In the genomic region with DNA sequence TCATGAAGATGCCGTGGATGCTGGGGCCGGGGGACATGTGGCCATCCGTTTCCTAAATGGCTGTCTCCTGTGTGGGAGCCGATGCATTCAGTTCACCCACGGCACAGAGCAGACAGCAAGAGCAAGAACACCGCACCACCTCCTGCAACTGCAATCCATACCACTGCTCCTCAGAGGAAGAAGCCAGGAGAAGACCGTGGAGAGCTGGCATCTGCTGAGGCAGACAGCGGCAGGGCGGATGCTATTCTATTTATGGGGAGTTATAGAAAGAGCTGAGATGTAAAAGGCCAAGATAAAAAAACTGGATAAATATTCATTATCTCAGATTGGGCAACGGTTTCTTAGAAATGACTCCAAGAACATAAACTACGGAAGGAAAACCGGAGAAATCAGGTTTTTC, we compare ENCODE assay signal across 21 mouse cellular contexts. TPM values are rescaled to one million over a fixed set of nuclear protein-coding genes. Genes with fewer than 3 reads are reported as not detected.
DNase-seq lines count a peak whose midpoint lies in the region; ATAC-seq lines count a peak whose summit lies in the region.
"Had no signal": no experiment of that assay in that cellular context is flagged by ENCODE, and none has a peak within 500 bp of the region (broad histone marks: within the 10 kb centered on the region; RNA-seq: fewer than 3 reads in every experiment).

No protein-coding gene starts in this region.

- intact Hi-C loops in left cerebral cortex, postnatal 14 days (cut with DNase I): no loop called here

- no peaks in the 10 kb centered on the region for H3K36me3 ChIP-seq in heart, embryonic 11.5 days (ENCODE audit: control insufficient read depth, insufficient read depth, low read length)
- H3K36me3 ChIP-seq: forebrain, embryonic 12.5 days; heart, embryonic 15.5 days; hindbrain, embryonic 15.5 days; intestine, embryonic 15.5 days; kidney, embryonic 15.5 days; limb, embryonic 10.5 days; neural tube, embryonic 15.5 days had no signal

- H3K4me1 ChIP-seq in heart, embryonic 11.5 days (ENCODE audit: control insufficient read depth, insufficient read depth, low read length): 0 out of 2 replicates have a peak, but pooled peaks cover 6% of the 10 kb centered on the region
- H3K4me1 ChIP-seq: hindbrain, embryonic 15.5 days; neural tube, embryonic 15.5 days had no signal

- H3K9me3 ChIP-seq in heart, embryonic 11.5 days (replicated peaks; ENCODE audit: control insufficient read depth, low read length): no peaks in the 10 kb centered on the region
- H3K9me3 ChIP-seq: forebrain, embryonic 12.5 days; heart, embryonic 15.5 days; hindbrain, embryonic 15.5 days; intestine, embryonic 15.5 days; kidney, embryonic 15.5 days; limb, embryonic 10.5 days; neural tube, embryonic 15.5 days had no signal

- no peak overlapping the region for H3K4me3 ChIP-seq in heart, embryonic 11.5 days (ENCODE audit: low read depth, low read length)
- H3K4me3 ChIP-seq: forebrain, embryonic 12.5 days; heart, embryonic 15.5 days; hindbrain, embryonic 15.5 days; intestine, embryonic 15.5 days; kidney, embryonic 15.5 days; limb, embryonic 10.5 days; neural tube, embryonic 15.5 days had no signal

- H3K9ac ChIP-seq in heart, embryonic 11.5 days (ENCODE audit: low read depth, low read length): no peak overlapping the region
- H3K9ac ChIP-seq: forebrain, embryonic 12.5 days; heart, embryonic 15.5 days; hindbrain, embryonic 15.5 days; intestine, embryonic 15.5 days; kidney, embryonic 15.5 days; liver, postnatal 0 days; neural tube, embryonic 15.5 days had no signal

- WGBS in heart, embryonic 11.5 days (ENCODE audit: insufficient replicate concordance): 79% methylated on average over 12 of the region's 12 CpGs

- no peak overlapping the region for H3K27ac ChIP-seq in heart, embryonic 11.5 days (ENCODE audit: low read depth, low read length)
- H3K27ac ChIP-seq: forebrain, embryonic 12.5 days; heart, embryonic 15.5 days; hindbrain, embryonic 15.5 days; intestine, embryonic 15.5 days; kidney, embryonic 15.5 days; limb, embryonic 10.5 days; neural tube, embryonic 15.5 days had no signal

- no peak for ATAC-seq in heart, embryonic 11.5 days (replicated peaks; ENCODE audit: insufficient number of reproducible peaks, low FRiP score, low TSS enrichment)
- ATAC-seq: intestine, embryonic 15.5 days; liver, postnatal 0 days; midbrain, embryonic 16.5 days had no signal

- DNase-seq in layer of hippocampus, adult 9-11 months: peak; percentile 61
- no peak for DNase-seq in layer of hippocampus, postnatal 25 days (ENCODE audit: extremely low spot score in 1 of 2, low spot score in 1 of 2)
- peak; percentile 63 to 80 for DNase-seq in frontal cortex, adult 2 months (ENCODE audit: extremely low spot score in 1 of 2, low spot score in 1 of 2)
- peak; percentile 58 to 70 for DNase-seq in left cerebral cortex, postnatal 14 days (ENCODE audit: low spot score in 2 of 2)
- peak; percentile 55 to 77 for DNase-seq in right cerebral cortex, postnatal 36 days (ENCODE audit: low spot score in 2 of 2)
- no peak for DNase-seq in spleen, adult 12 weeks (ENCODE audit: low spot score)
- DNase-seq: cerebellum, adult 8-10 months; heart, postnatal 4 days; kidney, postnatal 4 days; liver, postnatal 0 days; thymus, adult 2 months had no signal

- H3K27me3 ChIP-seq in heart, embryonic 11.5 days (ENCODE audit: control insufficient read depth, insufficient read depth, low read length): no peaks in the 10 kb centered on the region
- H3K27me3 ChIP-seq: heart, embryonic 15.5 days; hindbrain, embryonic 15.5 days; intestine, embryonic 15.5 days; kidney, embryonic 15.5 days; neural tube, embryonic 15.5 days had no signal

- H3K4me2 ChIP-seq in heart, embryonic 11.5 days: no peak overlapping the region
- H3K4me2 ChIP-seq: forebrain, embryonic 12.5 days; heart, embryonic 15.5 days; hindbrain, embryonic 15.5 days; intestine, embryonic 15.5 days; kidney, embryonic 15.5 days; neural tube, embryonic 15.5 days had no signal

RNA-seq across cellular contexts. Expression of gene Ablim2, which starts 30.2 kb away (rescaled TPM):
- 100 to 1,000 TPM; 123 to 132 TPM for total RNA-seq in layer of hippocampus, postnatal 25 days (2021)
- 113 and 135 TPM in 2 replicates for polyA plus RNA-seq in frontal cortex, adult 2 months (2012; rRNA removed)
- 100 to 1,000 TPM; 106 to 112 TPM for total RNA-seq in left cerebral cortex, postnatal 14 days (2021)
- polyA plus RNA-seq in heart, embryonic 11.5 days (2014; fragmentation: Nextera tagmentation; extraction: Ambion mirVana): 1.9 and 2.5 TPM in 2 replicates

RNA-seq across cellular contexts. Expression of gene Sh3tc1, which starts 48.1 kb away (rescaled TPM):
- 1 to 10 TPM; 1.5 to 1.6 TPM for total RNA-seq in layer of hippocampus, postnatal 25 days (2021)
- polyA plus RNA-seq in frontal cortex, adult 2 months (2012; rRNA removed): 1.1 and 1.6 TPM in 2 replicates
- 1 to 10 TPM; 2.7 to 3.3 TPM for total RNA-seq in left cerebral cortex, postnatal 14 days (2021)
- polyA plus RNA-seq in heart, embryonic 11.5 days (2014; fragmentation: Nextera tagmentation; extraction: Ambion mirVana): 4.7 and 8.4 TPM in 2 replicates
- total RNA-seq: megakaryocyte-erythroid progenitor cell, adult 5-6 weeks had no signal

Comparison
In these comparisons a context has a peak if more than half of its experiments do, and no peak if none do; other contexts are left out.
1. DNase-seq: peak in layer of hippocampus, adult 9-11 months (single experiment), frontal cortex, adult 2 months (2 of 2), left cerebral cortex, postnatal 14 days (2 of 2) and right cerebral cortex, postnatal 36 days (2 of 2); none in layer of hippocampus, postnatal 25 days (0 of 2) and spleen, adult 12 weeks (single experiment).